Mouse (Mus musculus): ENCODE results near the gene Enho. TPM values are rescaled to one million over a fixed set of nuclear protein-coding genes. Genes with fewer than 3 reads are reported as not detected.

The Enho gene
- total and polyA plus RNA-seq, 3 experiments = 0.17 to 0.59 TPM; not detected in 1

- no peaks in the 10 kb centered on the region for H3K36me3 ChIP-seq (replicated peaks in 1 of 2; ENCODE audit: control insufficient read depth in 1 of 2, insufficient read depth in 1 of 2, low read length in 1 of 2)
- no peak overlapping the region for H3K27ac ChIP-seq (ENCODE audit: insufficient read depth, low read depth)
- H3K79me2 ChIP-seq (replicated peaks; ENCODE audit: control insufficient read depth, extremely low read depth, insufficient read depth, poor library complexity, severe bottlenecking) = no peaks in the 10 kb centered on the region
- in situ Hi-C loops (cut with MboI; ENCODE audit: low pct_ligation_motif_present, low pct_unique_long_range_greater_than_20kb, low sequenced_read_pairs) (no loop called here), dilution Hi-C loops (cut with MboI; ENCODE audit: extremely low pct_ligation_motif_present, extremely low pct_unique_long_range_greater_than_20kb, low sequenced_read_pairs) (no loop called here)
- H3K9ac ChIP-seq (ENCODE audit: insufficient read depth, low read depth) = no peak overlapping the region
- H3K27me3 ChIP-seq (replicated peaks) = peaks cover 97% of the 10 kb centered on the region
- TF ChIP-seq HCFC1 (IDR thresholded peaks at IDR 0.05; ENCODE audit: low read depth, low read length) (no peak), NELFE (IDR thresholded peaks at IDR 0.05; ENCODE audit: low read depth, low read length) (no peak), RCOR1 (conservative IDR thresholded peaks at IDR 0.05; ENCODE audit: low read depth, low read length) (no peak), POLR2A (IDR thresholded peaks at IDR 0.05; ENCODE audit: low read depth, low read length) (no peak), BHLHE40 (IDR thresholded peaks at IDR 0.05; ENCODE audit: low read depth, low read length) (no peak), SIN3A (IDR thresholded peaks at IDR 0.05; ENCODE audit: low read length) (no peak), E2F4 (IDR thresholded peaks at IDR 0.05; ENCODE audit: insufficient replicate concordance, low read depth, low read length) (no peak), MYC (IDR thresholded peaks at IDR 0.05; ENCODE audit: low read depth, low read length) (no peak), ZNF384 (IDR thresholded peaks at IDR 0.05; ENCODE audit: low read depth, low read length) (no peak), JUND (conservative IDR thresholded peaks at IDR 0.05; ENCODE audit: low read depth, low read length) (no peak)
- H3K4me1 ChIP-seq (ENCODE audit: control insufficient read depth in 1 of 2, insufficient read depth in 2 of 2) = peaks cover 0 to 5% of the 10 kb centered on the region in 2 experiments; a peak in 1 of 4 replicates
- H3K9me3 ChIP-seq (replicated peaks; ENCODE audit: low read length) = no peaks in the 10 kb centered on the region
- no peak overlapping the region for H3K4me2 ChIP-seq (ENCODE audit: insufficient read depth, low read depth, poor library complexity, severe bottlenecking)
- DNase-seq (ENCODE audit: extremely low read depth) = no peak
- H3K4me3 ChIP-seq (replicated peaks in 1 of 3; ENCODE audit: low read depth in 2 of 3, low read length in 2 of 3, poor library complexity in 1 of 3) = no peak overlapping the region
Measured at GRCm38 (mm10) chr4:41676248-41677005, 36.3 kb upstream of the Enho start.

- H3K9ac ChIP-seq (ENCODE audit: insufficient read depth, low read depth) = no peak overlapping the region
- no peaks in the 10 kb centered on the region for H3K79me2 ChIP-seq (replicated peaks; ENCODE audit: control insufficient read depth, extremely low read depth, insufficient read depth, poor library complexity, severe bottlenecking)
- H3K4me1 ChIP-seq (ENCODE audit: control insufficient read depth in 1 of 2, insufficient read depth in 2 of 2) = peaks cover 0 to 5% of the 10 kb centered on the region in 2 experiments; a peak in 1 of 4 replicates
- H3K4me3 ChIP-seq (replicated peaks in 1 of 3; ENCODE audit: low read depth in 2 of 3, low read length in 2 of 3, poor library complexity in 1 of 3) = no peak overlapping the region
- H3K9me3 ChIP-seq (replicated peaks; ENCODE audit: low read length) = no peaks in the 10 kb centered on the region
- no peak overlapping the region for H3K4me2 ChIP-seq (ENCODE audit: insufficient read depth, low read depth, poor library complexity, severe bottlenecking)
- H3K27me3 ChIP-seq (replicated peaks) = peaks cover 98% of the 10 kb centered on the region
- dilution Hi-C loops (cut with MboI; ENCODE audit: extremely low pct_ligation_motif_present, extremely low pct_unique_long_range_greater_than_20kb, low sequenced_read_pairs) = no loop called here
- no peak overlapping the region for H3K27ac ChIP-seq (ENCODE audit: insufficient read depth, low read depth)
- in situ Hi-C loops (cut with MboI; ENCODE audit: low pct_ligation_motif_present, low pct_unique_long_range_greater_than_20kb, low sequenced_read_pairs) = no loop called here
- no peak for DNase-seq (ENCODE audit: extremely low read depth)
- no peaks in the 10 kb centered on the region for H3K36me3 ChIP-seq (replicated peaks in 1 of 2; ENCODE audit: control insufficient read depth in 1 of 2, insufficient read depth in 1 of 2, low read length in 1 of 2)
- TF ChIP-seq BHLHE40 (IDR thresholded peaks at IDR 0.05; ENCODE audit: low read depth, low read length) = 0 out of 2 replicates have a peak, but pooled peaks have one; percentile 32
- TF ChIP-seq MAFK (IDR thresholded peaks at IDR 0.05; ENCODE audit: insufficient replicate concordance, low read length) = no peak
Measured at GRCm38 (mm10) chr4:41673186-41673585, 33.1 kb upstream of the Enho start.

DNA sequence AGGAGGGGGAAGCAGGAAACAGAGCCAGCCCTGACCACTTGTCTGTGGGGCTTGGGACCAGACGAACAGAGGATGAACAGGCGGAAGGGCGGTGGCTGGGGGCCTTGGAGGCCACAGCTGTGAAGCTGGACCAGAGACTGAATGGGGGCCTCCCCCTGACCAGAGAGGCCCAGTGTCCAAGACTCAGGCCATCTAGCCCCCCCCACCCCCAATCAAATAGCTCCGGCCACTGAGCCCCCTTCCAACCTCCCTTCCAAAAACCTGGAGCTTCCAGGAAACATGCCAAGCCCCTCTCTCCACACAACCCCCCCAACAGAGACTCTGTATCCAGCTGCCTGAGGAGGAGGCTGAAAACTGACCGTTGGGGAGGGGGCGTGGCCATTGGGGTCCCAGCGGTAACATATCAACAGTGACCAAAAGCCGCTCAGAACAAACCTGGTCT, 32.4 kb upstream of the Enho start:
- Histone ChIP-seq H3K4me1 (ENCODE audit: control insufficient read depth in 1 of 2, insufficient read depth in 2 of 2) (peaks cover 0 to 5% of the 10 kb centered on the region in 2 experiments; a peak in 1 of 4 replicates), H3K4me2 (ENCODE audit: insufficient read depth, low read depth, poor library complexity, severe bottlenecking) (no peak overlapping the region), H3K9me3 (replicated peaks; ENCODE audit: low read length) (no peaks in the 10 kb centered on the region), H3K4me3 (replicated peaks in 1 of 3; ENCODE audit: low read depth in 2 of 3, low read length in 2 of 3, poor library complexity in 1 of 3) (no peak overlapping the region), H3K36me3 (replicated peaks in 1 of 2; ENCODE audit: control insufficient read depth in 1 of 2, insufficient read depth in 1 of 2, low read length in 1 of 2) (no peaks in the 10 kb centered on the region), H3K79me2 (replicated peaks; ENCODE audit: control insufficient read depth, extremely low read depth, insufficient read depth, poor library complexity, severe bottlenecking) (no peaks in the 10 kb centered on the region), H3K27me3 (replicated peaks) (peaks cover 98% of the 10 kb centered on the region), H3K9ac (ENCODE audit: insufficient read depth, low read depth) (no peak overlapping the region), H3K27ac (ENCODE audit: insufficient read depth, low read depth) (no peak overlapping the region)
- dilution Hi-C loops (cut with MboI; ENCODE audit: extremely low pct_ligation_motif_present, extremely low pct_unique_long_range_greater_than_20kb, low sequenced_read_pairs) (no loop called here), in situ Hi-C loops (cut with MboI; ENCODE audit: low pct_ligation_motif_present, low pct_unique_long_range_greater_than_20kb, low sequenced_read_pairs) (no loop called here)
- DNase-seq (ENCODE audit: extremely low read depth) = no peak
- TF ChIP-seq MEF2A (IDR thresholded peaks at IDR 0.05; ENCODE audit: borderline replicate concordance, low read depth, low read length) (no peak), PAX5 (IDR thresholded peaks at IDR 0.05; ENCODE audit: low read length) (no peak), KAT2A (IDR thresholded peaks at IDR 0.05; ENCODE audit: insufficient replicate concordance, low read length) (no peak), ZMIZ1 (IDR thresholded peaks at IDR 0.05; ENCODE audit: low read depth, low read length) (no peak), CHD2 (IDR thresholded peaks at IDR 0.05; ENCODE audit: low read length) (no peak), EP300 (IDR thresholded peaks at IDR 0.05; ENCODE audit: low read length) (no peak), POLR2AphosphoS2 (IDR thresholded peaks at IDR 0.05; ENCODE audit: low read depth, low read length) (no peak), UBTF (IDR thresholded peaks at IDR 0.05; ENCODE audit: low read depth, low read length) (no peak), USF1 (IDR thresholded peaks at IDR 0.05; ENCODE audit: low read depth, low read length) (no peak), SIN3A (IDR thresholded peaks at IDR 0.05; ENCODE audit: low read length) (no peak), JUND (conservative IDR thresholded peaks at IDR 0.05; ENCODE audit: low read depth, low read length) (no peak), CHD1 (IDR thresholded peaks at IDR 0.05; ENCODE audit: low read depth, low read length) (no peak), ETS1 (conservative IDR thresholded peaks at IDR 0.05; ENCODE audit: low read depth, low read length) (no peak)
